Mouse (Mus musculus) heart, embryonic 13.5 days (tissue): Measurements from ENCODE around the gene Nudt8. TPM values are rescaled to one million over a fixed set of nuclear protein-coding genes. Genes with fewer than 3 reads are reported as not detected.
A peak's percentile ranks its signal among the peaks of the same experiment; 100 is the strongest.
"Not testable (repeated sequence)": the region's sequence is repeated elsewhere in the genome, so short reads cannot be mapped to it uniquely, and the experiment has no call there.

Experiments
- ATAC-seq: fragments of 200-750 bp; cut with Nextera tagmentation; 2 replicates; pipeline ENCODE4 v1.8.0; 2017; ENCODE audit warnings: moderate TSS enrichment; ENCODE audit not compliant: insufficient number of reproducible peaks, low FRiP score, low TSS enrichment; ENCODE audit errors: extremely low read depth
- H3K27ac ChIP-seq: fragments of 300-500 bp; sonication (generic); replicated peaks from 2 replicates; pipeline ENCODE4 v1.5.1; 2015; ENCODE audit warnings: moderate library complexity, mild to moderate bottlenecking, inconsistent platforms
- H3K27me3 ChIP-seq: fragments of 300-500 bp; sonication (generic); replicated peaks from 2 replicates; pipeline ENCODE4 v1.6.1; 2015; ENCODE audit warnings: mild to moderate bottlenecking, inconsistent platforms
- H3K36me3 ChIP-seq: fragments of 300-500 bp; sonication (generic); 2 replicates; pipeline ENCODE4 v1.6.1; 2015; ENCODE audit warnings: mild to moderate bottlenecking, inconsistent platforms
- H3K4me1 ChIP-seq: fragments of 300-500 bp; sonication (generic); 2 replicates; pipeline ENCODE4 v1.6.1; 2015; ENCODE audit warnings: inconsistent platforms
- H3K4me2 ChIP-seq: fragments of 300-500 bp; sonication (generic); 2 replicates; pipeline ENCODE4 v1.6.1; 2015; ENCODE audit warnings: inconsistent platforms, mild to moderate bottlenecking, moderate library complexity
- H3K4me3 ChIP-seq: fragments of 300-500 bp; sonication (generic); 2 replicates; pipeline ENCODE4 v1.5.1; 2015; ENCODE audit warnings: moderate library complexity, mild to moderate bottlenecking, inconsistent platforms
- H3K9ac ChIP-seq: fragments of 300-500 bp; sonication (generic); 2 replicates; pipeline ENCODE4 v1.6.1; 2015; ENCODE audit warnings: inconsistent platforms, mild to moderate bottlenecking, moderate library complexity
- H3K9me3 ChIP-seq: fragments of 300-500 bp; sonication (generic); 2 replicates; pipeline ENCODE4 v1.6.1; 2016; ENCODE audit warnings: inconsistent platforms
- WGBS: fragments of 180-500 bp; shearing (Covaris S2); methylation state at CpG from one replicate; pipeline ENCODE4 v1.1.7; 2015; ENCODE audit warnings: mixed read lengths; 5-methylcytosine and 5-hydroxymethylcytosine counted together
- polyA plus RNA-seq: library from polyadenylated mRNA; unstranded; fragments of >200 nt; fragmentation: Nextera tagmentation; extraction: Ambion mirVana; gene quantifications from 2 replicates; pipeline ENCODE4 v1.2.1, GENCODE M21; 2015

Gene Nudt8
- polyA plus RNA-seq, 1 experiment from 2014 or later = 51.7 TPM

DNA sequence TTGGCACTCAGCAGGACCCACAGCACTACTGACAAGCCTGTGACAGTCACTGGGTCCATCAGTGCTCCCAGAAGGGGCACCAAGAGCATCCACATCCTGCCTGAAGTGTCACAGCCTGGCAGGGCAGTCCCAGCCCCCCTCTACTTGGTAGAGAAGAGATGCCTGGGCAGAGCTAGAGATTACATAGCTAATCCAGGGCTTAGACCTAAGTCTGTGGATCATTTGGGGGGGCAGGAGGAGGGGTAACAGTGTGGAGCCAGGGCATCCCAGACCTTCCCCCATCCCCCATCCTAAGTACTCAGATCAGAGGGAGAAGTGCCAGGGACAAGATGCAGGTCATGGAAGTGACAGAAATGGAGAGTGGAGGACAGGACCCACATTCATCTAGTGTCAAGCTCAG is 14.4 kb downstream of the Nudt8 start:
- Histone ChIP-seq H3K36me3 (peaks cover 14% of the 10 kb centered on the region), H3K4me2 (no peak overlapping the region), H3K4me1 (peaks cover 40% of the 10 kb centered on the region), H3K9ac (peak overlapping the region; percentile 5; the same call in 1 of the 2 replicates), H3K27me3 (no peaks in the 10 kb centered on the region), H3K9me3 (no peaks in the 10 kb centered on the region), H3K4me3 (no peak overlapping the region), H3K27ac (no peak overlapping the region)
- ATAC-seq = no peak

DNA sequence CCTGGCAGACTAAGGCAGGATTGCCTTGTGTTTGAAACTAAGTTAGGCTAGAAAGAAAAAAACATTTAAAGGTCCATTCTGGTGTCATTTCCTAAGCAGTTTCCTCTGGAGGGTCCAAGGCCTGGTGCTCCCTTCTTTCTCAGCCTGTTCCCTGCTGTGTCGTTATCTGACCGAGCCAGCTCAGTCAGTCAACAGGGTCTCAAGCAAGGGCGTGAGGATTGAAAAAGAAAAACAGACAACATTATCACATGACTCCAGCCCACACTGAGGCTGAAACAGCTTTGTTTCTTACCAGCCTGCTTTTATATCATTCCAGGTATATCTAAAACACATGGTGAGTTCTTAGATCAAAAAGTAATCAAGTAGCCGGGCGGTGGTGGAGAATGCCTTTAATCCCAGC is 15.3 kb downstream of the Nudt8 start:
- peaks cover 6% of the 10 kb centered on the region for H3K36me3 ChIP-seq
- H3K9ac ChIP-seq = no peak overlapping the region
- WGBS = 38% methylated on average over 5 of the region's 5 CpGs
- no peaks in the 10 kb centered on the region for H3K9me3 ChIP-seq
- no peak for ATAC-seq
- peaks cover 40% of the 10 kb centered on the region for H3K4me1 ChIP-seq
- H3K27me3 ChIP-seq = no peaks in the 10 kb centered on the region
- no peak overlapping the region for H3K27ac ChIP-seq
- no peak overlapping the region for H3K4me3 ChIP-seq
- no peak overlapping the region for H3K4me2 ChIP-seq

GRCm38 (mm10) chr19:4017921-4018587 is 17.7 kb downstream of the Nudt8 start:
- no peak overlapping the region for H3K27ac ChIP-seq
- ATAC-seq = no peak
- H3K4me2 ChIP-seq = no peak overlapping the region
- H3K36me3 ChIP-seq = no peaks in the 10 kb centered on the region
- WGBS = 61% methylated on average over 10 of the region's 10 CpGs
- H3K4me1 ChIP-seq = peaks cover 25% of the 10 kb centered on the region
- H3K9ac ChIP-seq = no peak overlapping the region
- H3K27me3 ChIP-seq = no peaks in the 10 kb centered on the region
- no peak overlapping the region for H3K4me3 ChIP-seq
- H3K9me3 ChIP-seq = no peaks in the 10 kb centered on the region

GRCm38 (mm10) chr19:4018743-4019583 is 18.6 kb downstream of the Nudt8 start:
- 33% methylated on average over 18 of the region's 18 CpGs for WGBS
- Histone ChIP-seq H3K4me2 (no peak overlapping the region), H3K9me3 (no peaks in the 10 kb centered on the region), H3K9ac (peak overlapping the region; percentile 56), H3K36me3 (no peaks in the 10 kb centered on the region), H3K27ac (no peak overlapping the region; the same call in 1 of the 2 replicates), H3K4me3 (no peak overlapping the region), H3K4me1 (peaks cover 17% of the 10 kb centered on the region), H3K27me3 (no peaks in the 10 kb centered on the region)
- ATAC-seq = no peak; the same call in 1 of the 2 replicates

DNA sequence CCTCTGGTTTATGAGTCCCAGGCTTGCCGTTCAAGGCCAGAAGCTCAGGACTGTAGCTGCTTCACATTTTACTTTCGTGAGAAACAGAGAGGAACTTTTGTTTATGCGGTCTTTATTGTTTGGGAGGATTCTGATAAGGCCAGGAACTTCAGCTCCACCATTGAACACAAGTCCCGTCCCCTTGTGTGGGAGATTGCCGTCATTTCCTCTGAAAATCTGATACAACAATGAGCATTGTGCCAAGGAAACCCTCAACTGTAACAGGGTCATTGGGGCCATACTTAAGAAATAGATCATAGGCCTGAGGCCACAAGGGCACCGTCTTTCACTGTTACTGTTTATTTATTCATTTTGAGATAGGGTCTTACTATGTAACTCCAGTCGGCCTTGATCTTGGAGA is 22.8 kb downstream of the Nudt8 start:
- Histone ChIP-seq H3K4me1 (peaks cover 8% of the 10 kb centered on the region; the same call in 1 of the 2 replicates), H3K4me3 (no peak overlapping the region), H3K27ac (no peak overlapping the region), H3K4me2 (no peak overlapping the region), H3K36me3 (no peaks in the 10 kb centered on the region), H3K27me3 (no peaks in the 10 kb centered on the region), H3K9ac (no peak overlapping the region), H3K9me3 (peaks cover 11% of the 10 kb centered on the region; the same call in 1 of the 2 replicates)
- no peak for ATAC-seq
- 61% methylated on average over 7 of the region's 7 CpGs for WGBS

- Histone ChIP-seq H3K4me3 (no peak overlapping the region), H3K9ac (no peak overlapping the region), H3K4me1 (no peaks in the 10 kb centered on the region), H3K27me3 (no peaks in the 10 kb centered on the region), H3K27ac (no peak overlapping the region), H3K4me2 (no peak overlapping the region), H3K36me3 (no peaks in the 10 kb centered on the region), H3K9me3 (peaks cover 11% of the 10 kb centered on the region; the same call in 1 of the 2 replicates)
- ATAC-seq = no peak
These were observed 27.2 kb downstream of the Nudt8 start for GRCm38 (mm10) chr19:4027576-4027975.

- Histone ChIP-seq H3K36me3 (peaks cover 14% of the 10 kb centered on the region), H3K27ac (no peak overlapping the region), H3K9ac (no peak overlapping the region), H3K4me2 (no peak overlapping the region), H3K4me3 (no peak overlapping the region), H3K4me1 (peaks cover 13% of the 10 kb centered on the region), H3K27me3 (no peaks in the 10 kb centered on the region), H3K9me3 (no peaks in the 10 kb centered on the region)
- ATAC-seq = no peak
- WGBS = 34% methylated on average over 7 of the region's 7 CpGs
These were observed 32.3 kb downstream of the Nudt8 start for GRCm38 (mm10) chr19:4032668-4033067.

DNA sequence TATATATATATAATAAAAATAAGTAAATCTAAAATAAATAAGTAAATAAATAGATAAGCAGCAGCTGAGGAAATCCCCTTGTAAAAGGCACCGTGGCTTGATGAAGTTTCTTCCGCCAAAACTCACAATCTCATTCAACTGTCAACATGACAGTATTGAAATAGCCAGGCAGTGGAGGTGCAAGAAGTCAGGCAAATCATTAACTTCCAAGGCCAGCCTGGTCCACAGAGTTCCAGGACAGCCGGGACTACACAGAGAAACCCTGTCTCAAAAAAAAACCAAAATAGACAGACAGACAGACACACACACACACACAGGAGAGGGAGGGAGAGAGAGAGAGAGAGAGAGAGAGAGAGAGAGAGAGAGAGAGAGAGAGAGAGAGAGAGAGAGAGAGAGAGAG is 32.9 kb downstream of the Nudt8 start:
- ATAC-seq = no peak
- Histone ChIP-seq H3K27me3 (no peaks in the 10 kb centered on the region), H3K4me2 (no peak overlapping the region), H3K27ac (no peak overlapping the region), H3K9ac (no peak overlapping the region), H3K4me3 (no peak overlapping the region), H3K36me3 (peaks cover 14% of the 10 kb centered on the region), H3K9me3 (no peaks in the 10 kb centered on the region), H3K4me1 (peaks cover 15% of the 10 kb centered on the region)
- 62% methylated on average over 3 of the region's 3 CpGs for WGBS

- Histone ChIP-seq H3K9me3 (no peaks in the 10 kb centered on the region), H3K4me1 (peaks cover 17% of the 10 kb centered on the region), H3K4me3 (no peak overlapping the region), H3K27ac (no peak overlapping the region), H3K9ac (no peak overlapping the region), H3K27me3 (no peaks in the 10 kb centered on the region), H3K4me2 (no peak overlapping the region), H3K36me3 (peaks cover 14% of the 10 kb centered on the region)
- 61% methylated on average over 5 of the region's 5 CpGs for WGBS
- ATAC-seq = no peak
These were observed 33.4 kb downstream of the Nudt8 start for GRCm38 (mm10) chr19:4033742-4034141.

GRCm38 (mm10) chr19:4036327-4037045 is 36.1 kb downstream of the Nudt8 start:
- Histone ChIP-seq H3K4me3 (no peak overlapping the region), H3K4me1 (peaks cover 17% of the 10 kb centered on the region), H3K27me3 (no peaks in the 10 kb centered on the region), H3K9ac (peak overlapping the region; percentile 33; the same call in 1 of the 2 replicates), H3K36me3 (peaks cover 14% of the 10 kb centered on the region), H3K4me2 (peak overlapping the region; percentile 31; the same call in 1 of the 2 replicates), H3K27ac (no peak overlapping the region), H3K9me3 (no peaks in the 10 kb centered on the region)
- ATAC-seq = no peak
- WGBS = 76% methylated on average over 12 of the region's 12 CpGs

GRCm38 (mm10) chr19:4037154-4037787 is 36.9 kb downstream of the Nudt8 start:
- H3K36me3 ChIP-seq = peaks cover 14% of the 10 kb centered on the region
- peaks cover 17% of the 10 kb centered on the region for H3K4me1 ChIP-seq
- peak overlapping the region; percentile 79 for H3K27ac ChIP-seq
- peak overlapping the region; percentile 85 for H3K4me2 ChIP-seq
- H3K27me3 ChIP-seq, H3K9me3 ChIP-seq, ATAC-seq: not testable (repeated sequence)
- peak overlapping the region; percentile 74 for H3K4me3 ChIP-seq
- H3K9ac ChIP-seq = peak overlapping the region; percentile 91
- WGBS = 28% methylated on average over 8 of the region's 8 CpGs
